Mouse (Mus musculus) B cell, adult 2 months (primary cell): Measurements from ENCODE around the gene Eml3.
A peak's percentile ranks its signal among the peaks of the same experiment; 100 is the strongest.

Experiments used
- DNase-seq, 2 experiments: peaks; one replicate each; pipeline ENCODE4 v3.0.0; 2022

The Eml3 gene

DNA sequence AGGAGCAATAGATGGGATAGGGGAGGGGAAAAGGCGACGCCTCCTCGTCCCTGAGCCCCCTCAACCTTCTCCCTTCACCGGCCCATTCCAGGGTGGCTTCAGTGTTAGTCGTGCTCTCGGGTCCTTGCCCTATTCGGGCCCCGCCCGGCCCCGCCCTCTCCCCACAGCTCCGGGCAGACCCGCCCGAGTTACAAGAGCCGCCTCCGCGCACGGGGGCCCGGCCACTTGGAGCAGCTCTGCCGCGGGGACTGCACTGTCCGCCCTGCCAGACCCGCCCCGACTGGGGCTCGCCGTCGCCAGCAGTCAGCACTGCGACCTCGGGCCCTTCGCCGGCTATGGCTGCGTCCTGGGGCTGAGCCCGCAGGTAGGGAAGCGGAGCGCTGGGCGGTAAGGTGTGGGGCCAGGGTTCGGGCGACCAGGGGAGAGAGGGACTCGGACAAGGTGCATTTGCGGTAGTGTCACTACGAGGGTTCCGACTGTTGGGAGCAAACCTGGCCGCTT is 59.8 kb downstream of the Eml3 start, which contains the start of gene Ahnak:
Ahnak (plus strand) TSS at position 219 of the 501 bp plus-strand sequence.
- peak; percentile 73 to 76 for DNase-seq

DNA sequence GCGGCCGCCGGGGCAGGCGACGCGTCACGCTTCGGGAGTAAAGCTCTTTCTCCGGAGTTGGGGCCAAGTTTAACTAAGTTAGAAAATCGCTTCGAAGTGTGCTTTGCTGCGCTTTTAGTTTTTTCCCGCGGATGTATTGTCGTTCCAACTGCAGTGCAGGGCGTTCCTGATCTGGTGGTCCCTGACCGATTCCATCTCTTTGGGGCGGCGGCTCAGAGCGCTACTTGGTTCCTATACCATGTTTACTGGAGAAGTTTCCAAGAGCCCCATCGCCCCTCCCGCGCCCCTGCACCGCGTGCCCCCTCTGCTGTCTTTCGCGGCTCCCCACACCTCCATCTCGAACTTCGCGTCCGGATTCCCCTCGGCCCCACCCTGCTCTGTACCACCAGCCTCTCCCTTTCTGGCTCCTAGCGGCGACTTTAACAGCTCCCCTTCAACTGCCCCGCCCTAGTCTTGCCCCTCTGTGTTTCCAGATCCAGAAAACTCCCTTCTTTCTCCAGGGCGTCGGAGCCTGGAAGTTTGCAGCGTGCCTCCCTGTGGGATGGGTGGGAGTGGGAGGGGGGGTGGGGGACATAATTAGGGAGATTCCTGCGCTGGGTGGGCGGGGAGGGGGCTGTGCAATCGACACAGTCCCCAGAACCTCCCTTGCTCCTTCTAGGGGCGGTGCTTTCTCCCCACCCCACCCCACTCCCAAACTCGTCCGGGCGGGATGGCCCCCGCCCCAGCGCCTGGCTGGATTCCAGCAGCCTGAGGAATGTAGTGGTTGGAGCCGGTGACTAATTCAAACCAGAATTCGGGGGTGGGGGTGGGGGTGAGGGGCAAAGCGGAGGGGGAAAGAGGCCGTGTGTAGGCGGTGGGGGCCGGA is 60.4 kb downstream of the Eml3 start:
- DNase-seq: peak; percentile 73 to 75

DNA sequence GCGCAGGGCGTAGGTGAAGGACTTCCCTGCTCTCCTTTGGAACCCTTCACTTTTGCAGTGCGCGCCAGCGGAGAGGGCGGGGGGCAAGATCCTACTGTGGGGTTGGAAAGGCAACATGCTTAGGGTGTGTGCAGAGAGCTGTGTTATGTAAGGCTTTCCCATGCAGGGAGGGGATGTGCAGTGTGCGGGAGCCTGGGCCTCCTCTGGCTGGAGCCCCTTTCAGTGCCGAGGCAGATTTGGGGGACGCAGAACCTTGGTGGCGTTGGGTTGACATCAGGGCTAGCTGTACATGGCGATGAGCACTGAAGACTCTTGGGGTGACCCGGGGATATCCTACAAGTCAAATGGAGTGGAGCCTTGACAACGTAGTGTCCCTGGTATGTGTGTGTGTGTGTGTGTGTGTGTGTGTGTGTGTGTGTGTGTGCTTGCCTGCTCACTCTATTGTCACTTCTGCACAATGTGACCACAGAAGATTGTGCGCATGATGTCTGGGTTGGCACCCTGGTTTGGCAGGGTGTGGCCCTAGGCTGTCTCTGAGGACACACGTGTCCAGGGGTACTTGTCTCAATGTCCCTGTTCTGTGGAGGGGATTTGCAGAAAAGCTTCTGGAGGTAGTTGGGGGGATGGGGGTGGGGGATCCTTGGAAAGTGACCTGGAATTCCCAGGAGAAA is 61.2 kb downstream of the Eml3 start:
- peak; percentile 39 to 51 for DNase-seq
